Mouse (Mus musculus) embryonic fibroblast, embryonic 13.5 days (primary cell): ENCODE data around the gene Stag1.

Experiments
- CTCF ChIP-seq: IDR thresholded peaks from 2 replicates; pipeline ENCODE4 v1.5.1; 2011; ENCODE audit warnings: mild to moderate bottlenecking, control low read depth, low read length, moderate library complexity, borderline replicate concordance; ENCODE audit not compliant: insufficient read depth
- POLR2A ChIP-seq: IDR thresholded peaks from 2 replicates; pipeline ENCODE4 v1.6.1; 2011; ENCODE audit warnings: low read depth, mild to moderate bottlenecking, control low read depth, low read length, moderate library complexity

- peak; percentile 76 for TF ChIP-seq POLR2A
- TF ChIP-seq CTCF = no peak
These were observed 44.7 kb downstream of the Stag1 start for GRCm38 (mm10) chr9:100642186-100642839.
